Mouse (Mus musculus) forebrain, embryonic 14.5 days (tissue): ENCODE results near the gene Dnm2. TPM values are rescaled to one million over a fixed set of nuclear protein-coding genes. Genes with fewer than 3 reads are reported as not detected.

Experiments used
- ATAC-seq: fragments of 200-750 bp; cut with Nextera tagmentation; 2 replicates; pipeline ENCODE4 v1.8.0; 2017; ENCODE audit warnings: mild to moderate bottlenecking, moderate library complexity
- DNase-seq: peaks from one replicate; pipeline ENCODE4 v3.0.0-alpha.2; 2015; ENCODE audit warnings: low spot score
- H3K27ac ChIP-seq: fragments of 300-500 bp; sonication (generic); 2 replicates; pipeline ENCODE4 v1.5.1; 2014; ENCODE audit warnings: low read depth, mild to moderate bottlenecking, control low read depth, low read length, moderate library complexity
- H3K27me3 ChIP-seq: fragments of 300-500 bp; sonication (generic); replicated peaks from 2 replicates; pipeline ENCODE4 v1.6.1; 2014; ENCODE audit warnings: low read length, control low read depth, mixed read lengths; ENCODE audit not compliant: control insufficient read depth, insufficient read depth
- H3K36me3 ChIP-seq: fragments of 300-500 bp; sonication (generic); 2 replicates; pipeline ENCODE4 v1.6.1; 2014; ENCODE audit warnings: low read length, control low read depth; ENCODE audit not compliant: control insufficient read depth, insufficient read depth
- H3K4me1 ChIP-seq: fragments of 300-500 bp; sonication (generic); 2 replicates; pipeline ENCODE4 v1.6.1; 2014; ENCODE audit warnings: antibody characterized with exemption, low read length, control low read depth; ENCODE audit not compliant: control insufficient read depth, insufficient read depth
- H3K4me2 ChIP-seq: fragments of 300-500 bp; sonication (generic); 2 replicates; pipeline ENCODE4 v1.6.1; 2014; ENCODE audit warnings: mild to moderate bottlenecking, control low read depth, low read length
- H3K4me3 ChIP-seq: fragments of 300-500 bp; sonication (generic); 2 replicates; pipeline ENCODE4 v1.5.1; 2014; ENCODE audit warnings: low read depth, low read length, control low read depth
- H3K9ac ChIP-seq: fragments of 300-500 bp; sonication (generic); 2 replicates; pipeline ENCODE4 v1.6.1; 2014; ENCODE audit warnings: mild to moderate bottlenecking, low read length, control low read depth, moderate library complexity
- H3K9me3 ChIP-seq: fragments of 300-500 bp; sonication (generic); replicated peaks from 2 replicates; pipeline ENCODE4 v1.6.1; 2016; ENCODE audit warnings: low read length, control low read depth, mixed read lengths; ENCODE audit not compliant: control insufficient read depth
- WGBS: fragments of 180-500 bp; shearing (Covaris S2); extraction: QIAGEN DNeasy Blood & Tissue Kit; methylation state at CpG from one replicate; pipeline ENCODE4 v1.1.7; 2014; 5-methylcytosine and 5-hydroxymethylcytosine counted together
- polyA plus RNA-seq: library from polyadenylated mRNA; unstranded; fragments of >200 nt; fragmentation: Nextera tagmentation; extraction: Ambion mirVana; gene quantifications from 2 replicates; pipeline ENCODE4 v1.2.1, GENCODE M21; 2014

The Dnm2 gene
- polyA plus RNA-seq, 1 experiment from 2014 or later, result 54.2 TPM

DNA sequence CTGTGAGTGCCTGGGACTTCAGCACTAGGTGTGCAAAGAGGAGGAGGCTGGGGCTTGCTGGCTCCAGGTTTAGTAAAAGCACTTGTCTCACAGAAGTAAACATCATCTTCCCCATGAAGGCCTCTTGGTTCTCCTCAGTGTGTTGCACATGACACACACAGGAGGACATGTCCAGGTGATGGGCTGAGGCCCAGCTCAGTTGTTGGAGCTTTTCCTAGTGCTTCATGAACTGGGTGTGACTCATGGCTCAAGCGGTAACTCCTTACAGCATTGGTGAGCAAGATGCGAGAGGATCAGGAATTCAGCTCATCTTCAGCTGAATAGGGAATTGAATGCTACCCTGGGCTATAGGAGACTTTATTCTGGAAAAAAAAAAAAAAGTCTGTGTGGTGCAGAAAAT is 73.0 kb downstream of the Dnm2 start:
- H3K9ac ChIP-seq, result no peak overlapping the region
- H3K4me1 ChIP-seq, result no peaks in the 10 kb centered on the region
- DNase-seq, result no peak
- no peaks in the 10 kb centered on the region for H3K27me3 ChIP-seq
- H3K4me2 ChIP-seq, result no peak overlapping the region
- WGBS, result 96% methylated on average over 2 of the region's 2 CpGs
- H3K36me3 ChIP-seq, result peaks cover 34% of the 10 kb centered on the region
- no peak overlapping the region for H3K4me3 ChIP-seq
- no peak for ATAC-seq
- H3K27ac ChIP-seq, result no peak overlapping the region
- no peaks in the 10 kb centered on the region for H3K9me3 ChIP-seq

DNA sequence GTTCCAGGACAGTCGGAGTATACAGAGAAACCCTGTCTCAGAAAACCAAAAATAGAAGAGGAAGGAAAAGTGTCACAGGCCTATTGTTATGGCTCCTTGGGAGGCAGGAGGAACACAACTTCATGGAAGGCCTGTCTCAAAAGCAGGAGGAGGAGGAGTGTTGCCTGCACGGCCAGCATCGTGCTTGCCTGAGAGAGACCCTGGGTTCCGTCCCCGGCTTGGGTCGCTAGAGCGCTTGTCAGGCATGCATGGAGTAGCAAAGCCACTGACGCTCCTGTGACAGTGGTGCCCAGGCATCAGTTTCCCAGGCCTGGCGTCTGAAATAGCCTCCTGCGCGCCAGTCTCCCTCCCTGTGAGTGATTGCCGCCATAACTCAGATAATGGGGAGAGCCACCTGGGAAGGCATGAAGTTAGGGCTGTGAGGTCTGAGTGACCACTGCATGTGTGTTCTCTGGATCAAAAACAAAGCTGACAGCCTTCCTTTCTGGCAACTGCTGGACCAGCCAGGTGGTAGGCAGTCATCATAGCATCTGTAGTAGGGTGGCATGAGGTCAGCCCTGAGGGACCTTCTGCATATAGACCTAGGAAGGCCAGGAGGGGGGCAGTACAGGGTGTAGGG is 73.7 kb downstream of the Dnm2 start:
- Histone ChIP-seq H3K4me3 (no peak overlapping the region), H3K4me2 (no peak overlapping the region), H3K27me3 (no peaks in the 10 kb centered on the region), H3K9ac (no peak overlapping the region), H3K9me3 (no peaks in the 10 kb centered on the region), H3K36me3 (peaks cover 36% of the 10 kb centered on the region), H3K4me1 (no peaks in the 10 kb centered on the region), H3K27ac (no peak overlapping the region)
- DNase-seq (no peak), ATAC-seq (no peak)
- 85% methylated on average over 12 of the region's 12 CpGs for WGBS

DNA sequence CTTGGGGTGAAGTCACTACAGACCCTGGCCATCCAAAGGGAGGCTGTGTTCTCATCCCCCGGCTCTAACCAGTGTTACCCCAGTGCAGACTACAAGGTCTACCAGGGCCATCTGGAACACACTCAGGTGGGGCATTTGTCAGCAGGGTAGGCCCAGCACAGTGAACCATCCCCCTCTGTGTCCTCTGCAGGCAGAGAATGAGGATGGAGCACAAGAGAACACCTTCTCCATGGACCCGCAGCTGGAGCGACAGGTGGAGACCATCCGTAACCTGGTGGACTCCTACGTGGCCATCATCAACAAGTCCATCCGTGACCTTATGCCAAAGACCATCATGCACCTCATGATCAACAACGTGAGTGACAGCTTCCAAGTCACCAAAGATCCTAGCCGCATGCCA is 78.6 kb downstream of the Dnm2 start:
- H3K27ac ChIP-seq, result no peak overlapping the region
- no peak overlapping the region for H3K4me3 ChIP-seq
- H3K36me3 ChIP-seq, result peaks cover 62% of the 10 kb centered on the region
- DNase-seq, result no peak
- no peaks in the 10 kb centered on the region for H3K27me3 ChIP-seq
- H3K4me1 ChIP-seq, result no peaks in the 10 kb centered on the region
- no peak overlapping the region for H3K4me2 ChIP-seq
- no peak for ATAC-seq
- H3K9me3 ChIP-seq, result no peaks in the 10 kb centered on the region
- H3K9ac ChIP-seq, result no peak overlapping the region
- WGBS, result 96% methylated on average over 8 of the region's 8 CpGs

DNA sequence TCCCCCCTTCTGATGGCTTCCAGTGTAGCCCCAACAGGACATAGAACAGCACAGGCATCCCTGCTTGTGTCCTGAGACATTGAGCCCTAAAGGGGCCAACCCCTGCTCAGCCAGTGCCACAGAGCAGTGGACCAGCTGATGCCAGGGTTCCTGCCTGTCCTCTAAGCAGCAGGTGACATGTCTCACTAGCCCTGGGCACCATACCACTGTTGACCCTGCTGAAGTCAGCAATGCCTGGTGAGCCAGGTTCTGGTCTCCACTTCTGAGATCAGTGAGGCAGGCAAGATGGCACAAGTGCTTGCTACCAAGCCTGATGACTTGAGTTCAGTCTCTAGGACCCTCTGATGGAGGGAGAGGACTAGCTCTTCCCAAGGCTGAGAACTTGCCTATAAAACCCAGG is 81.1 kb downstream of the Dnm2 start:
- H3K27me3 ChIP-seq, result no peaks in the 10 kb centered on the region
- ATAC-seq, result no peak
- peaks cover 56% of the 10 kb centered on the region for H3K36me3 ChIP-seq

DNA sequence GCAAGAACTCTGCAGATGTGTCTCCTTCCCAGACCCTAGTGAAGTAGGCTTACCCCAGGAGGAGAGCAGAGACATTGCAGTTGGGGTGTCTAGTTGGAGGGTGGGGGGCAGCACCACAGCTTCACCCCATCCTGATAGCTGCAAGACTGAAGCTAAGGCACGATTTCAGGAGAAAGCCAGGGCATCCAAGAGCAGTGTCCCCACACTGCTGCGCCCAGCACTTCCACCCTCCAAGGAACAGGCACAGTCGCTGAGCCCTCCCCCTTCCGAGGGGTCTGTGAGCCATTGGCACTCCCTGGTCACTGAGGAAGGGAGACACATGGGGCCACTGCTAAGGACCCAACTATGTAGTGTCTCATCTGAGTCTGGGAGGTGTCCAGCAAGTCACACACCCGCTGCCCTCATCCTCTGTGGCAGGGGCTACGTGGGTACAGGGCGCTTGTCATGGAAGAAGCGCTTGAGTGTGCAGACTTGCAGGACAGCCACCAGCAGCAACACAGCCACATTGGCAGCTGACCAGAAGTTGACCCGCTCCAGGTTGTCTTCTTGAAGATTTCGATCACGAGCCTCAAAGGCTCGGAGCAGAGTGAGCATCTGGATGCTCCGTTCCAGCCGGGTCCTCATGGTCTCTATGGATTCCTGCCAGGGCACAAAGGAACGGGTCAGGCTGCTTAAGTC is 83.2 kb downstream of the Dnm2 start:
- no peak overlapping the region for H3K4me3 ChIP-seq
- no peak overlapping the region for H3K27ac ChIP-seq
- peaks cover 56% of the 10 kb centered on the region for H3K36me3 ChIP-seq
- peaks cover 10% of the 10 kb centered on the region for H3K4me1 ChIP-seq
- no peaks in the 10 kb centered on the region for H3K9me3 ChIP-seq
- ATAC-seq (no peak), DNase-seq (no peak)
- H3K27me3 ChIP-seq, result no peaks in the 10 kb centered on the region
- H3K4me2 ChIP-seq, result no peak overlapping the region
- WGBS, result 87% methylated on average over 15 of the region's 15 CpGs
- no peak overlapping the region for H3K9ac ChIP-seq

More for the DNA sequence above, 81.1 kb downstream of the Dnm2 start:
- Histone ChIP-seq H3K27ac (no peak overlapping the region), H3K9ac (no peak overlapping the region), H3K4me2 (no peak overlapping the region), H3K9me3 (no peaks in the 10 kb centered on the region), H3K4me1 (peaks cover 8% of the 10 kb centered on the region), H3K4me3 (no peak overlapping the region)
- no peak for DNase-seq

DNA sequence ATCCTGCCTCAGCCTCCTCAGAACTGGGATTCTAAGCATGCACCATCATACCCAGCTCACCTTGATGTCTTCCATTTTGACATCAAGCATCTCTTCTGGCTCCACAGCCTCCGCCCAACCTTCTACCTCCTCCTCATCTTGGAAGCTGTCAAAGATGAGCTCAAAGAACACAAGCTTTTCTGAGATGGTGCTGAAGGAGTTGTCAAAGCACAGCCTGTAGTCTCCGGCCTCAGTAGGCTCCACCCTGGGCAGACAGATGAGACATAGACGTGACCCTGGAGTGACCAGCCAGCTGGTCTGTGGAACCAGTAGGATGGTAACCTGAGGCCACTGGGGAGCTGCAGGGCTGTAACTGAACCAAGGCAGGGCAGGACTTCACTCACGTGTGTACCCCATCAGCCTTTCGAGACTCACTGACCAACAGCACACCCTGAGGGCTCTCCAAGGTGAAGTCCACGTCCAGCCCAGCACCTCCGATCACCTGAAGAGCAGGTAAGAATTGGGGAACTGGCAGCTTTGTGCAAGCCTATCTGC is 84.2 kb downstream of the Dnm2 start:
- Histone ChIP-seq H3K36me3 (peaks cover 50% of the 10 kb centered on the region), H3K4me3 (peak overlapping the region; percentile 46), H3K9ac (peak overlapping the region; percentile 61), H3K9me3 (no peaks in the 10 kb centered on the region), H3K27me3 (no peaks in the 10 kb centered on the region), H3K4me2 (peak overlapping the region; percentile 68), H3K4me1 (peaks cover 10% of the 10 kb centered on the region), H3K27ac (no peak overlapping the region)
- no peak for ATAC-seq
- WGBS, result 88% methylated on average over 7 of the region's 7 CpGs
- no peak for DNase-seq

DNA sequence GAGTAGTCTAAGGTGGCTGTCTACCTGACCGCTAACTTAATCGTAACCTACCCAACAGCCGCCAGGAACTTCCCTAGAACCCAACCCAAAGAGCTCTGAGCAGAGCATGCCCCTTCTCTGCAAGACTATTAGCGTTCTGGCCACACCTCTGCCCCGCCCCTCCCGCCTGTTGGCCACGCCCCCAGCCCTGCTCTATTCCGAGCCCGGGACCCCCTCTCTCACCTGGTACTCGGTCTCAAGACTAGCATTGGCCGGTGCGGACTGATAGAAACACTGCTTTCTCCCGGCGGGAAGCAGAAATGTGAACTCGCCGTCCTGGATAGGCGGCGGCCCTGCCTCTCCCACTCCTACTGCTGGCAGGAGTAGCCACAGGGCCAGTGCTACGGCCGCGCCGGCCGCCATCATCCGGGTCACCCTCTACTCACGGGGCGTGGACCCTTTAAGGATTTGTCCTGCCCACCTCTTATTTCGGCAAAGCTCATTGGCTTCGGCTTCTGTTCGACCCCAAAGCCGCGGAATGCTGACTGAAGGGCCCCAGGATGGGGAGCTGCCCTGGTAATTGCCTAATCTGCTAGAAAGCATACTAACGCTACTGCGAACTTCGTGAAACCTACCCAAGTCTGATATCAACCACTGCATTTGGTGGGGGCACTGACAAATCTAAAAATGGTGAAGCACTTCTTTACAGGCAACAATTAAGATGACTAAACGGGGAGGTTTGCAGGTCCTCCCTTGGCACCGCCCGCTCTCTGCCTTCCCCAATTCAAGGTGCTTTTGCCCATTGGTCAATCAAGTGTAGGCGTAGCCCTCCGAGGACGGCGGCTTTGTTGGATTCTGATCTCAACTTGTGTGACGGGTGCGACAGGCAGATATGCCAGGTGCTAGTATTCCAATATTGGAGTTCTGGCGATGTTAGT is 85.3 kb downstream of the Dnm2 start, which contains the start of gene Tmed1:
Gene Tmed1 (minus strand): TSS at position 481 of the 917 bp plus-strand sequence.
- Histone ChIP-seq H3K36me3 (peaks cover 39% of the 10 kb centered on the region), H3K4me2 (peak within 1 kb of the TSS; percentile 68), H3K4me1 (peaks cover 10% of the 10 kb centered on the region), H3K9ac (peak within 1 kb of the TSS; percentile 61), H3K4me3 (peak within 1 kb of the TSS; percentile 46), H3K27me3 (no peaks in the 10 kb centered on the region), H3K27ac (peak within 1 kb of the TSS; percentile 84), H3K9me3 (no peaks in the 10 kb centered on the region)
- DNase-seq (peak; percentile 98), ATAC-seq (peak; percentile 97)
- under 1% methylated on average over 44 of the region's 44 CpGs for WGBS

DNA sequence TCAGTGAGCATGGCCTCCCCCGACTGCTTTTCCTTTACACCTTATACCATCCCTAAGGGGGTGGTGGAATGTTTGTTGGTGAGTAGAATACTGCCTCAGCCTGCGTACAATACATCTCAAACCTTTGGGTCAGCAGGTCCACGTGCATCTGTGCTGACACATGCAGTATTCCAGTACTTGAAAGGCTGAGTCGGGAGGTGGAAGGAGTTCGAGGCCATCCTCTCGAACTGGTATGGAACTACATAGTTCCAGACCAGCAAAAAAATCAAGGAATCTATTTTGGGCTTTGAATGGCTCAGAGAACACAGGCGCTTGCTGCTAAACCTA is 85.9 kb downstream of the Dnm2 start:
- H3K4me1 ChIP-seq, result peaks cover 10% of the 10 kb centered on the region
- no peaks in the 10 kb centered on the region for H3K9me3 ChIP-seq
- H3K4me2 ChIP-seq, result peak overlapping the region; percentile 68
- peaks cover 33% of the 10 kb centered on the region for H3K36me3 ChIP-seq
- peak overlapping the region; percentile 61 for H3K9ac ChIP-seq
- peak overlapping the region; percentile 84 for H3K27ac ChIP-seq
- H3K4me3 ChIP-seq, result peak overlapping the region; percentile 46
- 2% methylated on average over 7 of the region's 7 CpGs for WGBS
- DNase-seq (no peak), ATAC-seq (no peak)
- no peaks in the 10 kb centered on the region for H3K27me3 ChIP-seq
